Mouse (Mus musculus): ENCODE measurements around the gene Psmd1. TPM values are rescaled to one million over a fixed set of nuclear protein-coding genes. Genes with fewer than 3 reads are reported as not detected.
"Not testable (repeated sequence)": the region's sequence is repeated elsewhere in the genome, so short reads cannot be mapped to it uniquely, and the experiment has no call there.

Psmd1 gene
- total RNA-seq (2014; fragmentation: Nextera tagmentation) (172 and 231 TPM in 2 replicates), total RNA-seq (2017) (176 and 200 TPM in 2 replicates), polyA plus RNA-seq (2012) (25.5 and 42.8 TPM in 2 replicates)

GRCm38 (mm10) chr1:86064271-86064991 lies at the start of gene Psmd1:
TSS of gene Psmd1 (plus strand) at chr1:86064387.
- Histone ChIP-seq H3K4me1 (ENCODE audit: insufficient read depth, low read depth, low read length) (peaks cover 43% of the 10 kb centered on the region), H3K4me3 (ENCODE audit: low read depth, low read length) (peak within 1 kb of the TSS; percentile 85), H3K9me3 (replicated peaks) (peaks cover 3% of the 10 kb centered on the region), H3K27me3 (ENCODE audit: insufficient read depth, low read length) (no peaks in the 10 kb centered on the region), H3K36me3 (replicated peaks) (peaks cover 21% of the 10 kb centered on the region)
- DNase-seq (ENCODE audit: low spot score): peak; percentile 76
- peak; percentile 85 for ATAC-seq (ENCODE audit: extremely low read depth, insufficient number of reproducible peaks, low FRiP score, poor library complexity, severe bottlenecking)
- TF ChIP-seq POLR2AphosphoS5 (IDR thresholded peaks at IDR 0.05; ENCODE audit: insufficient replicate concordance, low read depth, low read length) (no peak), GATA2 (IDR thresholded peaks at IDR 0.05; ENCODE audit: borderline replicate concordance, low read depth, low read length) (no peak), CTCF (IDR thresholded peaks at IDR 0.05; ENCODE audit: low read depth, low read length) (peak; percentile 89), TAL1 (conservative IDR thresholded peaks at IDR 0.05; ENCODE audit: low read depth, low read length) (no peak)

- peak; percentile 63 for ATAC-seq (ENCODE audit: extremely low read depth, insufficient number of reproducible peaks, low FRiP score, poor library complexity, severe bottlenecking)
- H3K36me3 ChIP-seq (replicated peaks); DNase-seq (ENCODE audit: low spot score); H3K4me3 ChIP-seq (ENCODE audit: low read depth, low read length); H3K9me3 ChIP-seq (replicated peaks); H3K4me1 ChIP-seq (ENCODE audit: insufficient read depth, low read depth, low read length): not testable (repeated sequence)
- peaks cover 15% of the 10 kb centered on the region; the same call in 1 of the 2 replicates for H3K27me3 ChIP-seq (ENCODE audit: insufficient read depth, low read length)
Observed at GRCm38 (mm10) chr1:86015758-86016157, 48.4 kb upstream of the Psmd1 start.

GRCm38 (mm10) chr1:86016516-86016915 lies 47.7 kb upstream of the Psmd1 start, which contains the start of gene Spata3:
TSS of gene Spata3 (plus strand) at chr1:86016816.
- peaks cover 15% of the 10 kb centered on the region; the same call in 1 of the 2 replicates for H3K27me3 ChIP-seq (ENCODE audit: insufficient read depth, low read length)

GRCm38 (mm10) chr1:86018235-86019055 lies 45.7 kb upstream of the Psmd1 start:
- H3K9me3 ChIP-seq (replicated peaks): no peaks in the 10 kb centered on the region
- ATAC-seq (ENCODE audit: extremely low read depth, insufficient number of reproducible peaks, low FRiP score, poor library complexity, severe bottlenecking): no peak
- H3K36me3 ChIP-seq (replicated peaks): no peaks in the 10 kb centered on the region
- DNase-seq (ENCODE audit: low spot score): no peak
- H3K27me3 ChIP-seq (ENCODE audit: insufficient read depth, low read length): peaks cover 22% of the 10 kb centered on the region; the same call in 1 of the 2 replicates
- H3K4me1 ChIP-seq (ENCODE audit: insufficient read depth, low read depth, low read length): no peaks in the 10 kb centered on the region; the same call in 1 of the 2 replicates
- no peak overlapping the region for H3K4me3 ChIP-seq (ENCODE audit: low read depth, low read length)
- no peak for TF ChIP-seq GATA2 (IDR thresholded peaks at IDR 0.05; ENCODE audit: borderline replicate concordance, low read depth, low read length)
- no peak for TF ChIP-seq CTCF (IDR thresholded peaks at IDR 0.05; ENCODE audit: low read depth, low read length)
- TF ChIP-seq GATA1 (IDR thresholded peaks at IDR 0.05; ENCODE audit: borderline replicate concordance, low read length): no peak
- no peak for TF ChIP-seq POLR2AphosphoS5 (IDR thresholded peaks at IDR 0.05; ENCODE audit: insufficient replicate concordance, low read depth, low read length)

More at GRCm38 (mm10) chr1:86016516-86016915, 47.7 kb upstream of the Psmd1 start, which contains the start of gene Spata3:
- no peak for DNase-seq (ENCODE audit: low spot score)
- Histone ChIP-seq H3K4me3 (ENCODE audit: low read depth, low read length) (no peak within 1 kb of the TSS), H3K4me1 (ENCODE audit: insufficient read depth, low read depth, low read length) (no peaks in the 10 kb centered on the region; the same call in 1 of the 2 replicates), H3K36me3 (replicated peaks) (no peaks in the 10 kb centered on the region), H3K9me3 (replicated peaks) (peaks cover 3% of the 10 kb centered on the region; the same call in 1 of the 2 replicates)
- ATAC-seq (ENCODE audit: extremely low read depth, insufficient number of reproducible peaks, low FRiP score, poor library complexity, severe bottlenecking): no peak
- TF ChIP-seq POLR2AphosphoS5 (IDR thresholded peaks at IDR 0.05; ENCODE audit: insufficient replicate concordance, low read depth, low read length) (no peak), GATA2 (IDR thresholded peaks at IDR 0.05; ENCODE audit: borderline replicate concordance, low read depth, low read length) (no peak)

GRCm38 (mm10) chr1:86021365-86021989 lies 42.7 kb upstream of the Psmd1 start:
- H3K4me1 ChIP-seq (ENCODE audit: insufficient read depth, low read depth, low read length): no peaks in the 10 kb centered on the region
- peaks cover 25% of the 10 kb centered on the region for H3K27me3 ChIP-seq (ENCODE audit: insufficient read depth, low read length)
- H3K9me3 ChIP-seq (replicated peaks): no peaks in the 10 kb centered on the region
- no peak overlapping the region for H3K4me3 ChIP-seq (ENCODE audit: low read depth, low read length)
- DNase-seq (ENCODE audit: low spot score) (no peak), ATAC-seq (ENCODE audit: extremely low read depth, insufficient number of reproducible peaks, low FRiP score, poor library complexity, severe bottlenecking) (no peak)
- no peaks in the 10 kb centered on the region for H3K36me3 ChIP-seq (replicated peaks)
- TF ChIP-seq GATA2 (IDR thresholded peaks at IDR 0.05; ENCODE audit: borderline replicate concordance, low read depth, low read length): no peak
- TF ChIP-seq POLR2AphosphoS5 (IDR thresholded peaks at IDR 0.05; ENCODE audit: insufficient replicate concordance, low read depth, low read length): no peak
- TF ChIP-seq TAL1 (conservative IDR thresholded peaks at IDR 0.05; ENCODE audit: low read depth, low read length): no peak
- TF ChIP-seq CTCF (IDR thresholded peaks at IDR 0.05; ENCODE audit: low read depth, low read length): no peak
- no peak for TF ChIP-seq GATA1 (IDR thresholded peaks at IDR 0.05; ENCODE audit: borderline replicate concordance, low read length)

GRCm38 (mm10) chr1:86032273-86032987 lies 31.8 kb upstream of the Psmd1 start:
- DNase-seq (ENCODE audit: low spot score): no peak
- Histone ChIP-seq H3K4me3 (ENCODE audit: low read depth, low read length) (no peak overlapping the region), H3K27me3 (ENCODE audit: insufficient read depth, low read length) (peaks cover 19% of the 10 kb centered on the region), H3K9me3 (replicated peaks) (no peaks in the 10 kb centered on the region), H3K36me3 (replicated peaks) (no peaks in the 10 kb centered on the region), H3K4me1 (ENCODE audit: insufficient read depth, low read depth, low read length) (no peaks in the 10 kb centered on the region)
- ATAC-seq (ENCODE audit: extremely low read depth, insufficient number of reproducible peaks, low FRiP score, poor library complexity, severe bottlenecking): no peak
- TF ChIP-seq GATA2 (IDR thresholded peaks at IDR 0.05; ENCODE audit: borderline replicate concordance, low read depth, low read length): no peak
- TF ChIP-seq POLR2AphosphoS5 (IDR thresholded peaks at IDR 0.05; ENCODE audit: insufficient replicate concordance, low read depth, low read length): no peak
- no peak for TF ChIP-seq GATA1 (IDR thresholded peaks at IDR 0.05; ENCODE audit: borderline replicate concordance, low read length)

Measured in G1E (cell line).